ENCODE assay signal across 24 mouse cellular contexts in genomic region chr11:6602662-6603061, GRCm38 (mm10). TPM values are rescaled to one million over a fixed set of nuclear protein-coding genes. Genes with fewer than 3 reads are reported as not detected.
DNase-seq lines count a peak whose midpoint lies in the region; ATAC-seq lines count a peak whose summit lies in the region.
"Had no signal": no experiment of that assay in that cellular context is flagged by ENCODE, and none has a peak within 500 bp of the region (broad histone marks: within the 10 kb centered on the region; RNA-seq: fewer than 3 reads in every experiment).

No protein-coding gene starts in this region.

- H3K27me3 ChIP-seq in embryonic facial prominence, embryonic 13.5 days, result peaks cover 41% of the 10 kb centered on the region
- H3K27me3 ChIP-seq in embryonic facial prominence, embryonic 10.5 days (replicated peaks; ENCODE audit: low read depth, poor library complexity, severe bottlenecking), result peaks cover 57% of the 10 kb centered on the region
- H3K27me3 ChIP-seq in midbrain, embryonic 13.5 days, result no peaks in the 10 kb centered on the region

- no peak overlapping the region for H3K4me2 ChIP-seq in embryonic facial prominence, embryonic 13.5 days
- H3K4me2 ChIP-seq in midbrain, embryonic 13.5 days (replicated peaks), result peak overlapping the region; percentile 92

- H3K9me3 ChIP-seq in embryonic facial prominence, embryonic 13.5 days, result no peaks in the 10 kb centered on the region
- no peaks in the 10 kb centered on the region for H3K9me3 ChIP-seq in embryonic facial prominence, embryonic 10.5 days
- H3K9me3 ChIP-seq in midbrain, embryonic 13.5 days, result no peaks in the 10 kb centered on the region

- no peak for DNase-seq in embryonic facial prominence, embryonic 10.5 days (ENCODE audit: low spot score)
- DNase-seq in testis, postnatal 10 days (ENCODE audit: low spot score), result peak; percentile 44
- DNase-seq in testis, postnatal 14 days (ENCODE audit: low spot score), result no peak
- DNase-seq in kidney, adult 9 months, result no peak
- no peak for DNase-seq in spleen, postnatal 36 days (ENCODE audit: low spot score in 2 of 2)
- DNase-seq in lung, postnatal 36 days, result no peak
- DNase-seq: adrenal gland, adult 8-10 months; cerebellum, adult 11 months; cerebellum, postnatal 14 days; embryo, embryonic 11 days; gastrocnemius, postnatal 14 days; kidney, adult 8-10 months; kidney, postnatal 36 days; left cerebral cortex, postnatal 4 days; lung, adult 18-20 months; lung, postnatal 4 days; right cerebral cortex, postnatal 4 days; thymus, postnatal 36 days had no signal

- 78% methylated on average over 9 of the region's 9 CpGs for WGBS in embryonic facial prominence, embryonic 13.5 days
- 84% methylated on average over 9 of the region's 9 CpGs for WGBS in embryonic facial prominence, embryonic 10.5 days
- WGBS in midbrain, embryonic 13.5 days, result 78% methylated on average over 9 of the region's 9 CpGs

- peaks cover 38% of the 10 kb centered on the region for H3K4me1 ChIP-seq in embryonic facial prominence, embryonic 13.5 days
- peaks cover 77% of the 10 kb centered on the region for H3K4me1 ChIP-seq in embryonic facial prominence, embryonic 10.5 days
- peaks cover 89% of the 10 kb centered on the region for H3K4me1 ChIP-seq in midbrain, embryonic 13.5 days (replicated peaks)

- ATAC-seq in embryonic facial prominence, embryonic 13.5 days (ENCODE audit: insufficient number of reproducible peaks, insufficient read depth, low FRiP score, low TSS enrichment, low read depth), result no peak
- no peak for ATAC-seq in midbrain, embryonic 13.5 days

- H3K9ac ChIP-seq in embryonic facial prominence, embryonic 13.5 days, result peak overlapping the region; percentile 16; the same call in 1 of the 2 replicates
- peak overlapping the region; percentile 89 for H3K9ac ChIP-seq in midbrain, embryonic 13.5 days (replicated peaks)

- peaks cover 14% of the 10 kb centered on the region for H3K36me3 ChIP-seq in embryonic facial prominence, embryonic 13.5 days
- peaks cover 20% of the 10 kb centered on the region for H3K36me3 ChIP-seq in embryonic facial prominence, embryonic 10.5 days (replicated peaks)
- H3K36me3 ChIP-seq in midbrain, embryonic 13.5 days, result peaks cover 39% of the 10 kb centered on the region

- no peak overlapping the region for H3K4me3 ChIP-seq in embryonic facial prominence, embryonic 13.5 days
- H3K4me3 ChIP-seq in embryonic facial prominence, embryonic 10.5 days, result no peak overlapping the region
- peak overlapping the region; percentile 69; the same call in 1 of the 2 replicates for H3K4me3 ChIP-seq in midbrain, embryonic 13.5 days (replicated peaks)

- no peak overlapping the region for H3K27ac ChIP-seq in embryonic facial prominence, embryonic 13.5 days
- H3K27ac ChIP-seq in embryonic facial prominence, embryonic 10.5 days (replicated peaks), result no peak overlapping the region
- no peak overlapping the region for H3K27ac ChIP-seq in midbrain, embryonic 13.5 days

RNA-seq across cellular contexts. Expression of gene Nacad, which starts 3.2 kb away (rescaled TPM):
- polyA plus RNA-seq in embryonic facial prominence, embryonic 13.5 days (2015; fragmentation: Nextera tagmentation; extraction: Ambion mirVana), result 2.9 and 3.4 TPM in 2 replicates
- 9.8 and 10.5 TPM in 2 replicates for polyA plus RNA-seq in embryonic facial prominence, embryonic 10.5 days (2016; fragmentation: Nextera tagmentation; extraction: Ambion mirVana)
- 96.9 and 101 TPM in 2 replicates for polyA plus RNA-seq in midbrain, embryonic 13.5 days (2015; fragmentation: Nextera tagmentation; extraction: Ambion mirVana)

RNA-seq across cellular contexts. Expression of gene Tbrg4, which starts 23.2 kb away (rescaled TPM):
- 33.6 and 38.5 TPM in 2 replicates for polyA plus RNA-seq in embryonic facial prominence, embryonic 13.5 days (2015; fragmentation: Nextera tagmentation; extraction: Ambion mirVana)
- 66.9 and 74.2 TPM in 2 replicates for polyA plus RNA-seq in embryonic facial prominence, embryonic 10.5 days (2016; fragmentation: Nextera tagmentation; extraction: Ambion mirVana)
- 34.6 and 35.5 TPM in 2 replicates for polyA plus RNA-seq in midbrain, embryonic 13.5 days (2015; fragmentation: Nextera tagmentation; extraction: Ambion mirVana)

RNA-seq across cellular contexts. Expression of gene Wap, which starts 35.8 kb away (rescaled TPM):
- polyA plus RNA-seq in embryonic facial prominence, embryonic 13.5 days (2015; fragmentation: Nextera tagmentation; extraction: Ambion mirVana), result not detected in 2 replicates
- not detected in 2 replicates for polyA plus RNA-seq in embryonic facial prominence, embryonic 10.5 days (2016; fragmentation: Nextera tagmentation; extraction: Ambion mirVana)
- polyA plus RNA-seq in midbrain, embryonic 13.5 days (2015; fragmentation: Nextera tagmentation; extraction: Ambion mirVana), result not detected in 2 replicates
- polyA plus RNA-seq: brain, embryonic 14.5 days; frontal cortex, adult 2 months; heart, embryonic 16.5 days; liver, adult 2 months had no signal

RNA-seq across cellular contexts. Expression of gene Ramp3, which starts 55.7 kb away (rescaled TPM):
- 6.7 and 8.0 TPM in 2 replicates for polyA plus RNA-seq in embryonic facial prominence, embryonic 13.5 days (2015; fragmentation: Nextera tagmentation; extraction: Ambion mirVana)
- 5.0 and 5.1 TPM in 2 replicates for polyA plus RNA-seq in embryonic facial prominence, embryonic 10.5 days (2016; fragmentation: Nextera tagmentation; extraction: Ambion mirVana)
- 6.4 and 6.8 TPM in 2 replicates for polyA plus RNA-seq in midbrain, embryonic 13.5 days (2015; fragmentation: Nextera tagmentation; extraction: Ambion mirVana)

RNA-seq across cellular contexts. Expression of gene Ccm2, which starts 56.0 kb away (rescaled TPM):
- 79.5 and 80.2 TPM in 2 replicates for polyA plus RNA-seq in embryonic facial prominence, embryonic 13.5 days (2015; fragmentation: Nextera tagmentation; extraction: Ambion mirVana)
- 109 and 114 TPM in 2 replicates for polyA plus RNA-seq in embryonic facial prominence, embryonic 10.5 days (2016; fragmentation: Nextera tagmentation; extraction: Ambion mirVana)
- 82.4 and 87.8 TPM in 2 replicates for polyA plus RNA-seq in midbrain, embryonic 13.5 days (2015; fragmentation: Nextera tagmentation; extraction: Ambion mirVana)
